Mouse (Mus musculus): ENCODE results near the gene Stx1a. TPM values are rescaled to one million over a fixed set of nuclear protein-coding genes. Genes with fewer than 3 reads are reported as not detected.

Stx1a gene
- polyA plus RNA-seq, 1 experiment from 2014 or later: 13.1 TPM

- WGBS: under 1% methylated on average over 36 of the region's 37 CpGs
- Histone ChIP-seq H3K27ac (peak overlapping the region; percentile 96), H3K9me3 (no peaks in the 10 kb centered on the region), H3K9ac (peak overlapping the region; percentile 64), H3K27me3 (no peaks in the 10 kb centered on the region; the same call in 1 of the 2 replicates), H3K4me2 (replicated peaks) (peak overlapping the region; percentile 78), H3K36me3 (peaks cover 3% of the 10 kb centered on the region; the same call in 1 of the 2 replicates), H3K4me3 (peak overlapping the region; percentile 65), H3K4me1 (peaks cover 38% of the 10 kb centered on the region)
- ATAC-seq (ENCODE audit: low FRiP score, low read depth): peak; percentile 76
These were observed 13.5 kb upstream of the Stx1a start for GRCm38 (mm10) chr5:135009590-135010319.

GRCm38 (mm10) chr5:135010320-135010709 is 13.0 kb upstream of the Stx1a start:
- ATAC-seq (ENCODE audit: low FRiP score, low read depth): no peak
- Histone ChIP-seq H3K36me3 (peaks cover 3% of the 10 kb centered on the region; the same call in 1 of the 2 replicates), H3K9me3 (no peaks in the 10 kb centered on the region), H3K4me2 (replicated peaks) (peak overlapping the region; percentile 78), H3K9ac (peak overlapping the region; percentile 64; the same call in 1 of the 2 replicates), H3K4me3 (peak overlapping the region; percentile 65), H3K27ac (peak overlapping the region; percentile 96; the same call in 1 of the 2 replicates), H3K4me1 (peaks cover 38% of the 10 kb centered on the region), H3K27me3 (no peaks in the 10 kb centered on the region; the same call in 1 of the 2 replicates)
- 49% methylated on average over 7 of the region's 7 CpGs for WGBS

GRCm38 (mm10) chr5:135010841-135011743 is 12.2 kb upstream of the Stx1a start:
- H3K36me3 ChIP-seq: peaks cover 3% of the 10 kb centered on the region; the same call in 1 of the 2 replicates
- peak overlapping the region; percentile 78 for H3K4me2 ChIP-seq (replicated peaks)
- no peak overlapping the region for H3K27ac ChIP-seq
- 86% methylated on average over 25 of the region's 25 CpGs for WGBS
- H3K9ac ChIP-seq: 0 out of 2 replicates have a peak overlapping the region, but pooled peaks have one; percentile 64
- H3K4me3 ChIP-seq: peak overlapping the region; percentile 65; the same call in 1 of the 2 replicates
- no peak for ATAC-seq (ENCODE audit: low FRiP score, low read depth)
- peaks cover 38% of the 10 kb centered on the region for H3K4me1 ChIP-seq
- no peaks in the 10 kb centered on the region for H3K9me3 ChIP-seq
- no peaks in the 10 kb centered on the region; the same call in 1 of the 2 replicates for H3K27me3 ChIP-seq

GRCm38 (mm10) chr5:135011809-135012613 is 11.3 kb upstream of the Stx1a start:
- Histone ChIP-seq H3K4me1 (peaks cover 38% of the 10 kb centered on the region), H3K9ac (peak overlapping the region; percentile 54), H3K9me3 (no peaks in the 10 kb centered on the region), H3K27me3 (no peaks in the 10 kb centered on the region; the same call in 1 of the 2 replicates), H3K27ac (no peak overlapping the region), H3K36me3 (peaks cover 3% of the 10 kb centered on the region; the same call in 1 of the 2 replicates), H3K4me2 (replicated peaks) (peak overlapping the region; percentile 50), H3K4me3 (peak overlapping the region; percentile 10; the same call in 1 of the 2 replicates)
- ATAC-seq (ENCODE audit: low FRiP score, low read depth): no peak
- WGBS: 21% methylated on average over 26 of the region's 26 CpGs

GRCm38 (mm10) chr5:135012671-135013441 is 10.4 kb upstream of the Stx1a start:
- H3K9ac ChIP-seq: peak overlapping the region; percentile 54; the same call in 1 of the 2 replicates
- peak overlapping the region; percentile 50 for H3K4me2 ChIP-seq (replicated peaks)
- H3K36me3 ChIP-seq: peaks cover 3% of the 10 kb centered on the region; the same call in 1 of the 2 replicates
- H3K9me3 ChIP-seq: no peaks in the 10 kb centered on the region
- 2% methylated on average over 14 of the region's 16 CpGs for WGBS
- peak overlapping the region; percentile 10; the same call in 1 of the 2 replicates for H3K4me3 ChIP-seq
- no peak overlapping the region for H3K27ac ChIP-seq
- no peaks in the 10 kb centered on the region; the same call in 1 of the 2 replicates for H3K27me3 ChIP-seq
- H3K4me1 ChIP-seq: peaks cover 36% of the 10 kb centered on the region
- no peak for ATAC-seq (ENCODE audit: low FRiP score, low read depth)

GRCm38 (mm10) chr5:135015497-135015896 is 7.8 kb upstream of the Stx1a start:
- WGBS: 11% methylated on average over 7 of the region's 7 CpGs

GRCm38 (mm10) chr5:135016224-135016759 is 7.0 kb upstream of the Stx1a start:
- H3K4me1 ChIP-seq: peaks cover 19% of the 10 kb centered on the region
- H3K36me3 ChIP-seq: peaks cover under 1% of the 10 kb centered on the region; the same call in 1 of the 2 replicates
- no peak overlapping the region for H3K4me3 ChIP-seq
- no peak overlapping the region for H3K9ac ChIP-seq
- H3K27me3 ChIP-seq: no peaks in the 10 kb centered on the region; the same call in 1 of the 2 replicates
- ATAC-seq (ENCODE audit: low FRiP score, low read depth): no peak
- no peak overlapping the region for H3K27ac ChIP-seq
- no peaks in the 10 kb centered on the region for H3K9me3 ChIP-seq
- no peak overlapping the region for H3K4me2 ChIP-seq (replicated peaks)
- 57% methylated on average over 4 of the region's 4 CpGs for WGBS

More at GRCm38 (mm10) chr5:135015497-135015896, 7.8 kb upstream of the Stx1a start:
- H3K4me2 ChIP-seq (replicated peaks): no peak overlapping the region
- H3K36me3 ChIP-seq: peaks cover 3% of the 10 kb centered on the region; the same call in 1 of the 2 replicates
- H3K9ac ChIP-seq: no peak overlapping the region
- no peak overlapping the region for H3K27ac ChIP-seq
- no peaks in the 10 kb centered on the region for H3K9me3 ChIP-seq
- H3K4me1 ChIP-seq: peaks cover 27% of the 10 kb centered on the region
- no peak overlapping the region for H3K4me3 ChIP-seq
- ATAC-seq (ENCODE audit: low FRiP score, low read depth): no peak
- H3K27me3 ChIP-seq: no peaks in the 10 kb centered on the region; the same call in 1 of the 2 replicates

- H3K27ac ChIP-seq: no peak overlapping the region
- WGBS: 61% methylated on average over 6 of the region's 6 CpGs
- no peak overlapping the region for H3K4me3 ChIP-seq
- no peak overlapping the region for H3K4me2 ChIP-seq (replicated peaks)
- no peaks in the 10 kb centered on the region for H3K9me3 ChIP-seq
- no peaks in the 10 kb centered on the region for H3K36me3 ChIP-seq
- no peak for ATAC-seq (ENCODE audit: low FRiP score, low read depth)
- H3K4me1 ChIP-seq: peaks cover 31% of the 10 kb centered on the region
- no peaks in the 10 kb centered on the region for H3K27me3 ChIP-seq
- no peak overlapping the region for H3K9ac ChIP-seq
These were observed 1.5 kb upstream of the Stx1a start for GRCm38 (mm10) chr5:135021814-135022213.

- 39% methylated on average over 11 of the region's 11 CpGs for WGBS
- Histone ChIP-seq H3K4me2 (replicated peaks) (peak overlapping the region; percentile 94), H3K27me3 (no peaks in the 10 kb centered on the region), H3K4me1 (peaks cover 44% of the 10 kb centered on the region), H3K4me3 (peak overlapping the region; percentile 73), H3K27ac (no peak overlapping the region), H3K9ac (peak overlapping the region; percentile 77), H3K36me3 (no peaks in the 10 kb centered on the region), H3K9me3 (no peaks in the 10 kb centered on the region)
- no peak for ATAC-seq (ENCODE audit: low FRiP score, low read depth)
These were observed 1.5 kb downstream of the Stx1a start for GRCm38 (mm10) chr5:135024665-135025224.

GRCm38 (mm10) chr5:135025899-135026298 is 2.6 kb downstream of the Stx1a start:
- 0 out of 2 replicates have a peak overlapping the region, but pooled peaks have one; percentile 3 for H3K4me3 ChIP-seq
- H3K9me3 ChIP-seq: no peaks in the 10 kb centered on the region
- ATAC-seq (ENCODE audit: low FRiP score, low read depth): no peak
- H3K4me2 ChIP-seq (replicated peaks): peak overlapping the region; percentile 94
- H3K4me1 ChIP-seq: peaks cover 44% of the 10 kb centered on the region
- no peaks in the 10 kb centered on the region for H3K36me3 ChIP-seq
- H3K27ac ChIP-seq: no peak overlapping the region
- H3K27me3 ChIP-seq: no peaks in the 10 kb centered on the region
- H3K9ac ChIP-seq: peak overlapping the region; percentile 35; the same call in 1 of the 2 replicates
- WGBS: 16% methylated on average over 7 of the region's 7 CpGs
